Mouse (Mus musculus) kidney, embryonic 15.5 days (tissue): ENCODE measurements at regions not wholly inside any gene's neighbourhood (a gene's known extent, or its start where the extent isn't known, plus 50 kb on each side); places are given as distances from the start of the nearest gene placed in this dataset.

Experiments
- ATAC-seq: fragments of 200-750 bp; cut with Nextera tagmentation; replicated peaks from 2 replicates; pipeline ENCODE4 v1.8.0; 2017; ENCODE audit warnings: moderate TSS enrichment; ENCODE audit not compliant: low FRiP score
- H3K27ac ChIP-seq: fragments of 300-500 bp; sonication (generic); 2 replicates; pipeline ENCODE4 v1.5.1; 2015; ENCODE audit warnings: mild to moderate bottlenecking, inconsistent platforms
- H3K27me3 ChIP-seq: fragments of 300-500 bp; sonication (generic); 2 replicates; pipeline ENCODE4 v1.6.1; 2015; ENCODE audit warnings: inconsistent platforms
- H3K36me3 ChIP-seq: fragments of 300-500 bp; sonication (generic); 2 replicates; pipeline ENCODE4 v1.6.1; 2015; ENCODE audit warnings: inconsistent platforms
- H3K4me1 ChIP-seq: fragments of 300-500 bp; sonication (generic); 2 replicates; pipeline ENCODE4 v1.6.1; 2015; ENCODE audit warnings: inconsistent platforms
- H3K4me2 ChIP-seq: fragments of 300-500 bp; sonication (generic); 2 replicates; pipeline ENCODE4 v1.6.1; 2015; ENCODE audit warnings: moderate library complexity, mild to moderate bottlenecking, inconsistent platforms
- H3K4me3 ChIP-seq: fragments of 300-500 bp; sonication (generic); replicated peaks from 2 replicates; pipeline ENCODE4 v1.5.1; 2015; ENCODE audit warnings: mild to moderate bottlenecking, inconsistent platforms
- H3K9ac ChIP-seq: fragments of 300-500 bp; sonication (generic); 2 replicates; pipeline ENCODE4 v1.6.1; 2015; ENCODE audit warnings: mild to moderate bottlenecking, inconsistent platforms
- H3K9me3 ChIP-seq: fragments of 300-500 bp; sonication (generic); replicated peaks from 2 replicates; pipeline ENCODE4 v1.6.1; 2016; ENCODE audit warnings: inconsistent platforms
- WGBS: fragments of 180-500 bp; shearing (Covaris S2); methylation state at CpG from one replicate; pipeline ENCODE4 v1.1.7; 2015; ENCODE audit warnings: mixed read lengths; 5-methylcytosine and 5-hydroxymethylcytosine counted together

DNA sequence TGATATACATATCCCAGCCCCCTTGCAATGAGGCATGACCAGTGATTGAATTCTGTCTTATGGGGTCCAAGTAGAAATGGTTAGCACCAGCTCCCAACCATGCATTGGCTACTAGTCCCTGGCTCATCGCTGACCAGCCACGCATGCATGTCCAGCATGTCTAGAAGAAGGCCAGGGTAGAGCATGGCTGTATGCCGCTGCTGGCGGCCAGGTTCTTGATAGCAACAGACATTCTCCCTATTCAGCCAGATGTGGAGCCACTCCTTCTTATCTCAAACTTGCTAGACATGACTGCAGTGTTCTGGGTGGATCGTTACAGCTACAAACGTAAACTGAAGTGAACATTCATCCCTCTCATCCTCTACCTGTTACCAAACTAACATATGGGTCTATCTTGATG, 188.6 kb downstream of the Xxylt1 start:
- Histone ChIP-seq H3K4me1 (no peaks in the 10 kb centered on the region), H3K4me3 (no peak overlapping the region), H3K9ac (no peak overlapping the region), H3K27me3 (no peaks in the 10 kb centered on the region), H3K36me3 (no peaks in the 10 kb centered on the region), H3K9me3 (0 out of 2 replicates have a peak, but pooled peaks cover 3% of the 10 kb centered on the region), H3K4me2 (no peak overlapping the region), H3K27ac (no peak overlapping the region)
- ATAC-seq: no peak
- 93% methylated on average over 6 of the region's 6 CpGs for WGBS

DNA sequence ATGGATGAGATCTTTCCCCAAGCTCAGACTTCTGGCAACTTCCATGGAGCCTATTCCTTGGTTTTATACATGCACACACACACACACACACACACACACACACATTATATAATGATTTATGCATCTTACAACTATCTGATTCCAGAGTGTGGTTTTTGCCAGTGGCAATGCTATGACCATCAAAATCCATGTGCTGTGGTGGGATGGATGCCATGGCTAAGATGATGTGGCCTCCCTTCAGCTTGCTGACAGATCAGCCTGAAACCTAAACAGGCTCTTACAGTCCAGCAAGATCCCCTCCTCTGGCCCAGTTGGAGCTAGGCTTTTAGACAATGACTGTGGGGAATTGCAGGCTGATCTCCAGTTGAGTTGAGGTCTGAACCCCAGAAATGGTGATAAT, 187.1 kb downstream of the Xxylt1 start:
- Histone ChIP-seq H3K9ac (no peak overlapping the region), H3K27me3 (no peaks in the 10 kb centered on the region), H3K4me2 (no peak overlapping the region), H3K4me1 (no peaks in the 10 kb centered on the region), H3K36me3 (no peaks in the 10 kb centered on the region), H3K4me3 (no peak overlapping the region), H3K27ac (no peak overlapping the region), H3K9me3 (0 out of 2 replicates have a peak, but pooled peaks cover 3% of the 10 kb centered on the region)
- no peak for ATAC-seq

DNA sequence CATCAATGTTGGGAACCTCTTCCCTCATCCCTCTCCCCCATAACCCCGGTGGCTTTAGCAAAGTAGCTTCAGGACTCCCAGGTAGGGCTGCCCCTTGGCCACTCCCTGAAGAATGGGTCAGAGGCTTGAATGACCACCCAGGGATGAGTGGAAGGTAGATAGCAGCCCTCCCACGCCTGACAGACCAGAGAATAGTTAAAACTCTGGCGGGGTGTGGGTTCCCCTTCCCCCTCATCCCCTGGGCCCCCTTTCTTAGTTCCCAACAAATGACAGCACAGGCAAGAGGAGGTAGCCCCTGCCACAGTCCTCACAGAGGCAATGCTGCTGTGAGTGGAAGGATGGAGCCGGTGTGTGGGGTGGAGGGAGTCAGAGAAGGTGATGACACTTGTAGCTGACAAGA, 186.2 kb downstream of the Xxylt1 start:
- Histone ChIP-seq H3K4me1 (no peaks in the 10 kb centered on the region), H3K4me2 (no peak overlapping the region), H3K27ac (no peak overlapping the region), H3K27me3 (no peaks in the 10 kb centered on the region), H3K9me3 (0 out of 2 replicates have a peak, but pooled peaks cover 3% of the 10 kb centered on the region), H3K36me3 (no peaks in the 10 kb centered on the region), H3K9ac (no peak overlapping the region), H3K4me3 (no peak overlapping the region)
- WGBS: 77% methylated on average over 4 of the region's 4 CpGs
- no peak for ATAC-seq

DNA sequence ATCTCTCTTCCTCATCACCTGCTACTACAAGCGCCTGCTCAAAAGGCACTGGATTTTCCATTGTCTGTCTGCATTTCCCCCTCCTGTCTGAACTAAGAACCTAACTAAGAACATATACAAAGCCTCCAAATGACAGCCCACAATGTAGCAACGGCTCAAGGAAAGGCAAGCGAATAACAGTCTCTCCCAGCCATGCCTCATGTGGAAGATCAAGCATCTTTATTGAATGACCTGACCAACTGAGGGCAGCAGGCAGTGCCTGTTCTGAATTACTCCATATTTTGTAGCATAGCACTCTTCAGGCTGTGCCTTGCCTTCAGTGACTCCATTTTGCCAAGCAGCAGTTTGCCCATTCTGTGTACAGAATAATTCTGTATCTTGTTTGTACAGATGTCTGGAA, 183.9 kb downstream of the Xxylt1 start:
- no peaks in the 10 kb centered on the region for H3K4me1 ChIP-seq
- no peak overlapping the region for H3K9ac ChIP-seq
- H3K27ac ChIP-seq: no peak overlapping the region
- no peaks in the 10 kb centered on the region for H3K36me3 ChIP-seq
- no peak overlapping the region for H3K4me2 ChIP-seq
- 89% methylated on average over 3 of the region's 3 CpGs for WGBS
- no peaks in the 10 kb centered on the region for H3K27me3 ChIP-seq
- H3K9me3 ChIP-seq: no peaks in the 10 kb centered on the region
- no peak for ATAC-seq
- no peak overlapping the region for H3K4me3 ChIP-seq

DNA sequence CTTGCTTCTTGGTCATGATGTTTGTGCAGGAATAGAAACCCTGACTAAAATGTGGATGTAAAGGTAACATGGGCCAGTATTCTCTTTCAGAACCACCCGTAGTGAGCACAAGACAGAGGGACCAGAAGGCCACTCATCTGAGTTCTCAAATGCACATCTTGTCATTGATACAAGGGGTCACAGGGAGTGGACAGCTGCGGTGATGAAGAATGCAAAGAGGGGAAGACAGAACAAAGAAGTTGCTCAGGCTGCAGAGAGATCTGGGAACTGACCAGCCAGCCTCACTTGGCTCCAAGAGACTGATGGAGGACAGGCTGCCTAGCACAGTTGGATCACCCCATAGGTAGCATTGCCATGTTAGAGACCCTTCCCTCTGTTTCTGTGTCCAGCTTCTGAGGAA, 181.1 kb downstream of the Xxylt1 start:
- no peaks in the 10 kb centered on the region for H3K27me3 ChIP-seq
- no peak overlapping the region for H3K4me2 ChIP-seq
- no peak overlapping the region for H3K27ac ChIP-seq
- H3K9me3 ChIP-seq: peaks cover 12% of the 10 kb centered on the region
- no peaks in the 10 kb centered on the region for H3K4me1 ChIP-seq
- WGBS: 72% methylated on average over 2 of the region's 2 CpGs
- H3K9ac ChIP-seq: no peak overlapping the region
- no peak for ATAC-seq
- H3K4me3 ChIP-seq: no peak overlapping the region
- no peaks in the 10 kb centered on the region for H3K36me3 ChIP-seq

DNA sequence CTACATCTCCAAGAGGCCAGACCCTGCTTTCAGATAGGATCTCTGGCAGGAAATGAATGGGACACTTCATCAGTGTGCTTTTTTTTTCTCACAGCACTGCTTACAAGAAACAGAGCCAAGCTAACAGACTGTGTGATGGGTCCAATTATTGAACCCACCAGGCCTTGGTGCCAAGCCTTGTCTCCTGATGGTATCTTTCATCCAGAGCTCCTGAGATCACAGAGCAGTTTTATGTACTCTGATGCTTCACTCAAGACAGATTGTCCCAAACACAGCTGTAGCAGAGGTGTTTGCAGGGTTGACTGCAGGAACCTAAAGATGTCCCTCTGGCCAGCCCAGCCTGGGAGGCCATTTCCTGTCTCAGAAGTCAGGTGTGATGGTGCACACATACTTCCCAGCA, 179.9 kb downstream of the Xxylt1 start:
- no peaks in the 10 kb centered on the region for H3K36me3 ChIP-seq
- H3K9me3 ChIP-seq: peaks cover 12% of the 10 kb centered on the region
- no peaks in the 10 kb centered on the region for H3K4me1 ChIP-seq
- H3K9ac ChIP-seq: no peak overlapping the region
- no peak overlapping the region for H3K4me3 ChIP-seq
- no peak for ATAC-seq
- no peak overlapping the region for H3K27ac ChIP-seq
- H3K4me2 ChIP-seq: no peak overlapping the region
- no peaks in the 10 kb centered on the region for H3K27me3 ChIP-seq
